Mouse (Mus musculus) lung, postnatal 0 days (tissue): ENCODE measurements around the gene Leap2. TPM values are rescaled to one million over a fixed set of nuclear protein-coding genes. Genes with fewer than 3 reads are reported as not detected.

Experiments used
- ATAC-seq: fragments of 200-750 bp; cut with Nextera tagmentation; 2 replicates; pipeline ENCODE4 v1.8.0; 2017; ENCODE audit warnings: moderate library complexity
- DNase-seq: peaks from one replicate; pipeline ENCODE4 v3.0.0-alpha.2; 2016; ENCODE audit warnings: low spot score
- H3K27ac ChIP-seq: fragments of 300-500 bp; sonication (generic); 2 replicates; pipeline ENCODE4 v1.5.1; 2014; ENCODE audit warnings: antibody characterized with exemption, mild to moderate bottlenecking, low read length, mixed read lengths
- H3K27me3 ChIP-seq: fragments of 300-500 bp; sonication (generic); replicated peaks from 2 replicates; pipeline ENCODE4 v1.6.1; 2014; ENCODE audit warnings: low read length, mixed read lengths; ENCODE audit not compliant: insufficient read depth
- H3K36me3 ChIP-seq: fragments of 300-500 bp; sonication (generic); 2 replicates; pipeline ENCODE4 v1.6.1; 2014; ENCODE audit warnings: low read length, mixed read lengths; ENCODE audit not compliant: insufficient read depth
- H3K4me1 ChIP-seq: fragments of 300-500 bp; sonication (generic); 2 replicates; pipeline ENCODE4 v1.6.1; 2014; ENCODE audit warnings: antibody characterized with exemption, low read depth, low read length, mixed read lengths; ENCODE audit not compliant: insufficient read depth
- H3K4me2 ChIP-seq: fragments of 300-500 bp; sonication (generic); replicated peaks from 2 replicates; pipeline ENCODE4 v1.6.1; 2014; ENCODE audit warnings: low read depth, mild to moderate bottlenecking, low read length, moderate library complexity, mixed read lengths
- H3K4me3 ChIP-seq: fragments of 300-500 bp; sonication (generic); 2 replicates; pipeline ENCODE4 v1.5.1; 2014; ENCODE audit warnings: low read depth, low read length
- H3K9ac ChIP-seq: fragments of 300-500 bp; sonication (generic); replicated peaks from 2 replicates; pipeline ENCODE4 v1.6.1; 2014; ENCODE audit warnings: low read depth, mild to moderate bottlenecking
- H3K9me3 ChIP-seq: fragments of 300-500 bp; sonication (generic); 2 replicates; pipeline ENCODE4 v1.6.1; 2016; ENCODE audit warnings: low read length, mixed read lengths
- CTCF ChIP-seq: IDR thresholded peaks from 2 replicates; pipeline ENCODE4 v1.5.1; 2016; ENCODE audit warnings: antibody characterized with exemption, mild to moderate bottlenecking
- EP300 ChIP-seq: IDR thresholded peaks from 2 replicates; pipeline ENCODE4 v1.6.1; 2016; ENCODE audit warnings: antibody characterized with exemption, mild to moderate bottlenecking, control low read depth
- WGBS: fragments of 180-500 bp; shearing (Covaris S2); extraction: QIAGEN DNeasy Blood & Tissue Kit; methylation state at CpG from one replicate; pipeline ENCODE4 v1.1.7; 2014; 5-methylcytosine and 5-hydroxymethylcytosine counted together
- microRNA-seq: library from miRNA; unstranded; fragments of <30 nt; microRNA quantifications from one replicate; pipeline ENCODE4, GENCODE M21; 2016
- polyA plus RNA-seq: library from polyadenylated mRNA; unstranded; fragments of >200 nt; fragmentation: Nextera tagmentation; extraction: Ambion mirVana; gene quantifications from 2 replicates; pipeline ENCODE4 v1.2.1, GENCODE M21; 2015

Leap2 gene
- polyA plus RNA-seq, 1 experiment from 2014 or later, result not detected

- Histone ChIP-seq H3K4me1 (no peaks in the 10 kb centered on the region), H3K36me3 (peaks cover 61% of the 10 kb centered on the region), H3K9ac (no peak overlapping the region), H3K27me3 (no peaks in the 10 kb centered on the region), H3K4me3 (no peak overlapping the region), H3K9me3 (no peaks in the 10 kb centered on the region), H3K4me2 (no peak overlapping the region), H3K27ac (no peak overlapping the region)
- TF ChIP-seq EP300 (no peak), CTCF (peak; percentile 70)
- DNase-seq (peak; percentile 60), ATAC-seq (no peak)
Measured at GRCm38 (mm10) chr11:53411738-53412137, 11.2 kb downstream of the Leap2 start.

GRCm38 (mm10) chr11:53403638-53404037 lies 19.3 kb downstream of the Leap2 start:
- 92% methylated on average over 1 of the region's 1 CpGs for WGBS
- H3K4me3 ChIP-seq, result no peak overlapping the region
- no peaks in the 10 kb centered on the region for H3K9me3 ChIP-seq
- no peak overlapping the region for H3K9ac ChIP-seq
- DNase-seq (no peak), ATAC-seq (no peak)
- no peaks in the 10 kb centered on the region for H3K4me1 ChIP-seq
- H3K36me3 ChIP-seq, result peaks cover 53% of the 10 kb centered on the region
- no peak overlapping the region for H3K27ac ChIP-seq
- TF ChIP-seq EP300 (no peak), CTCF (no peak)
- H3K27me3 ChIP-seq, result no peaks in the 10 kb centered on the region
- no peak overlapping the region for H3K4me2 ChIP-seq

- H3K4me1 ChIP-seq, result no peaks in the 10 kb centered on the region
- peaks cover 26% of the 10 kb centered on the region for H3K36me3 ChIP-seq
- no peak overlapping the region for H3K9ac ChIP-seq
- no peak for DNase-seq
- no peak overlapping the region for H3K4me2 ChIP-seq
- no peak overlapping the region for H3K27ac ChIP-seq
- no peak for ATAC-seq
- no peaks in the 10 kb centered on the region for H3K9me3 ChIP-seq
- H3K27me3 ChIP-seq, result no peaks in the 10 kb centered on the region
- 77% methylated on average over 1 of the region's 1 CpGs for WGBS
- no peak for TF ChIP-seq CTCF
- TF ChIP-seq EP300, result no peak
- no peak overlapping the region for H3K4me3 ChIP-seq
Measured at GRCm38 (mm10) chr11:53393856-53394255, 29.1 kb downstream of the Leap2 start.

GRCm38 (mm10) chr11:53383758-53384428 lies 39.1 kb downstream of the Leap2 start:
- no peaks in the 10 kb centered on the region for H3K4me1 ChIP-seq
- H3K4me3 ChIP-seq, result no peak overlapping the region
- no peaks in the 10 kb centered on the region for H3K27me3 ChIP-seq
- no peak overlapping the region for H3K9ac ChIP-seq
- ATAC-seq (no peak), DNase-seq (no peak)
- H3K36me3 ChIP-seq, result no peaks in the 10 kb centered on the region
- H3K27ac ChIP-seq, result no peak overlapping the region
- no peak for TF ChIP-seq CTCF
- TF ChIP-seq EP300, result no peak
- 96% methylated on average over 2 of the region's 2 CpGs for WGBS
- H3K4me2 ChIP-seq, result no peak overlapping the region
- H3K9me3 ChIP-seq, result no peaks in the 10 kb centered on the region

- Histone ChIP-seq H3K27me3 (no peaks in the 10 kb centered on the region), H3K9ac (no peak overlapping the region), H3K9me3 (no peaks in the 10 kb centered on the region), H3K4me1 (no peaks in the 10 kb centered on the region), H3K27ac (no peak overlapping the region), H3K36me3 (peaks cover 8% of the 10 kb centered on the region; the same call in 1 of the 2 replicates), H3K4me3 (no peak overlapping the region), H3K4me2 (no peak overlapping the region)
- ATAC-seq, result no peak
- no peak for DNase-seq
- 75% methylated on average over 1 of the region's 1 CpGs for whole genome bisulfite sequencing
- TF ChIP-seq EP300 (no peak), CTCF (no peak)
Measured at GRCm38 (mm10) chr11:53378918-53379317, 44.1 kb downstream of the Leap2 start.

Small RNA genes within 50 kb of the gene (microRNA-seq; reads per million reads assigned to microRNA genes)
- not detected for gene Mir6920

Other genes with a start within 250 kb of the Leap2 start
- gene Hspa4, start 122.7 kb downstream of the Leap2 start, polyA plus RNA-seq, result 42.0 and 42.3 TPM in 2 replicates
- gene Zcchc10, start 98.5 kb downstream of the Leap2 start, polyA plus RNA-seq, result 13.4 and 16.3 TPM in 2 replicates
- gene Aff4, start 72.3 kb downstream of the Leap2 start, polyA plus RNA-seq, result 45.3 and 50.9 TPM in 2 replicates
- 442 and 520 TPM in 2 replicates for gene Uqcrq, start 7.7 kb upstream of the Leap2 start, polyA plus RNA-seq
- 0.84 and 1.3 TPM in 2 replicates for gene Gdf9, start 7.9 kb upstream of the Leap2 start, polyA plus RNA-seq
- gene Gm10447, start 33.9 kb upstream of the Leap2 start, polyA plus RNA-seq, result 0.10 TPM in 1 of 2 replicates, not detected in the other
- gene Shroom1, start 34.0 kb upstream of the Leap2 start, polyA plus RNA-seq, result 0.88 and 1.0 TPM in 2 replicates
- gene Gm9837, start 47.3 kb upstream of the Leap2 start, polyA plus RNA-seq, result not detected in 2 replicates
- gene Gm9945, start 57.0 kb upstream of the Leap2 start, polyA plus RNA-seq, result not detected in 2 replicates
- 0.42 and 0.62 TPM in 2 replicates for gene Sowaha, start 57.1 kb upstream of the Leap2 start, polyA plus RNA-seq
- 13.9 and 15.5 TPM in 2 replicates for gene Sept8, start 96.1 kb upstream of the Leap2 start, polyA plus RNA-seq
- gene Kif3a, start 144.2 kb upstream of the Leap2 start, polyA plus RNA-seq, result 39.4 and 39.9 TPM in 2 replicates
- gene Il4, start 195.5 kb upstream of the Leap2 start, polyA plus RNA-seq, result 0.64 and 0.79 TPM in 2 replicates
- not detected in 2 replicates for gene Il13, start 211.5 kb upstream of the Leap2 start, polyA plus RNA-seq